8 mouse cellular contexts compared by ENCODE assay signal in the genomic region with DNA sequence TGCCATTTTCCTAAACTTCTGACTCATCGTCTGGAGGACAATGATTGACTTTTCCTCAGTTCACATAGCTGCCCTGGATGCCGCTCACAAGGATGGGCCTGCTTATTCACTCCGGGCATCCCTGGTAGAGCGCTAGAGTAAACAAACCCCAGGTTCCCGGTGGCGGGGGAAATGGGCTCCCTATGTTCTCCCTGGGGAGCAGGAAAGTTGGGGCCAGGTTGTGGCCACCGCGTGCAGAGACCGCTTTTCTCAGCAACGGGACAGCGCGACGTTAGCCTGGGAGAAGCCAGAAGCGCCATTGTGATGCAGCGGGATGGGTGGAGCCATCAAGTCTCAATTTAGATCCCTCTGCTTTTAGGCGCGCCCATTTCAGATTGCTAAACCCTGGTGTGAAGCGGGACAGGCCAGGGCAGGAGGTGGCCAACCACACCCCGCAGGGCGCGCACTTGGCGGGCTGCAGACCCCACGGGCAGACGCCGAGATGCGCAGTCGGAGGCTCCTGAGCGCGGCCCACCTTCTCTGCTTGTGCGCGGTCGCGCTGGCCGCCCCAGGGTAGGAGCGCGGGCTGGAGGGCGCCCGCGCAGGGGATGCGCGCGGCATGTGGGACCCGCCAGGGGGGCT. TPM values are rescaled to one million over a fixed set of nuclear protein-coding genes. Genes with fewer than 3 reads are reported as not detected.
A peak's percentile ranks its signal among the peaks of the same experiment; 100 is the strongest.
DNase-seq lines count a peak whose midpoint lies in the region; ATAC-seq and TF ChIP-seq lines count a peak whose summit lies in the region.

TSS of gene Cd109 (plus strand) at position 146 of the 621 bp plus-strand sequence.

- H3K4me1 ChIP-seq in forebrain, embryonic 10.5 days = peaks cover 17% of the 10 kb centered on the region
- H3K4me1 ChIP-seq in heart, postnatal 0 days (ENCODE audit: control insufficient read depth, insufficient read depth) = peaks cover 7% of the 10 kb centered on the region; the same call in 1 of the 2 replicates
- no peaks in the 10 kb centered on the region for H3K4me1 ChIP-seq in stomach, postnatal 0 days (replicated peaks; ENCODE audit: control insufficient read depth, insufficient read depth)

- peak within 1 kb of the TSS; percentile 75 for H3K4me3 ChIP-seq in forebrain, embryonic 10.5 days
- H3K4me3 ChIP-seq in heart, postnatal 0 days (ENCODE audit: low read depth, low read length) = peak within 1 kb of the TSS; percentile 64
- peak within 1 kb of the TSS; percentile 55 for H3K4me3 ChIP-seq in stomach, postnatal 0 days (ENCODE audit: low read depth, low read length)

- peak within 1 kb of the TSS; percentile 98 for H3K4me2 ChIP-seq in heart, postnatal 0 days (ENCODE audit: low read depth, low read length)
- peak within 1 kb of the TSS; percentile 82 for H3K4me2 ChIP-seq in stomach, postnatal 0 days (replicated peaks; ENCODE audit: low read depth)

- under 1% methylated on average over 43 of the region's 43 CpGs for WGBS in forebrain, embryonic 10.5 days
- 1% methylated on average over 43 of the region's 43 CpGs for WGBS in heart, postnatal 0 days
- 1% methylated on average over 42 of the region's 43 CpGs for WGBS in stomach, postnatal 0 days

- intact Hi-C loops in left cerebral cortex, postnatal 36 days (cut with DNase I) = no loop called here

- H3K27ac ChIP-seq in forebrain, embryonic 10.5 days = peak within 1 kb of the TSS; percentile 88
- peak within 1 kb of the TSS; percentile 27 for H3K27ac ChIP-seq in heart, postnatal 0 days (ENCODE audit: low read depth)
- peak within 1 kb of the TSS; percentile 86 for H3K27ac ChIP-seq in stomach, postnatal 0 days (replicated peaks)

- peak; percentile 56 for ATAC-seq in heart, postnatal 0 days (ENCODE audit: insufficient read depth, low read depth)
- peak; percentile 47; the same call in 1 of the 2 replicates for ATAC-seq in megakaryocyte-erythroid progenitor cell, adult 5-6 weeks (replicated peaks; ENCODE audit: low FRiP score, low TSS enrichment, poor library complexity, severe bottlenecking)
- ATAC-seq in stomach, postnatal 0 days (ENCODE audit: low FRiP score, low TSS enrichment) = peak; percentile 73

- peak within 1 kb of the TSS; percentile 51 for H3K9ac ChIP-seq in heart, postnatal 0 days (replicated peaks; ENCODE audit: low read depth, low read length)
- H3K9ac ChIP-seq in stomach, postnatal 0 days (ENCODE audit: low read length) = peak within 1 kb of the TSS; percentile 69

- no peaks in the 10 kb centered on the region for H3K36me3 ChIP-seq in forebrain, embryonic 10.5 days (replicated peaks)
- H3K36me3 ChIP-seq in heart, postnatal 0 days (replicated peaks; ENCODE audit: control insufficient read depth, insufficient read depth, low read length) = no peaks in the 10 kb centered on the region
- H3K36me3 ChIP-seq in stomach, postnatal 0 days (ENCODE audit: control insufficient read depth, insufficient read depth, low read length) = no peaks in the 10 kb centered on the region

- DNase-seq in adrenal gland, adult 18-20 months (ENCODE audit: low spot score in 2 of 2) = peak; percentile 17 to 22
- DNase-seq in adrenal gland, postnatal 4 days (ENCODE audit: low spot score in 2 of 2) = no peak
- DNase-seq in NIH3T3 (ENCODE audit: low read depth) = peak; percentile 77
- peak; percentile 72 for DNase-seq in forebrain, embryonic 10.5 days (ENCODE audit: extremely low spot score, low spot score)
- no peak for DNase-seq in heart, postnatal 0 days (ENCODE audit: low spot score)
- peak; percentile 21 to 25 for DNase-seq in left cerebral cortex, postnatal 36 days (ENCODE audit: low spot score in 2 of 2)
- DNase-seq in stomach, postnatal 0 days (ENCODE audit: low spot score) = peak; percentile 21

- H3K27me3 ChIP-seq in forebrain, embryonic 10.5 days (ENCODE audit: poor library complexity, severe bottlenecking) = peaks cover 34% of the 10 kb centered on the region
- H3K27me3 ChIP-seq in heart, postnatal 0 days (ENCODE audit: control insufficient read depth, insufficient read depth, low read length) = peaks cover 5% of the 10 kb centered on the region; the same call in 1 of the 2 replicates
- H3K27me3 ChIP-seq in stomach, postnatal 0 days (ENCODE audit: control insufficient read depth, insufficient read depth, low read length) = no peaks in the 10 kb centered on the region

- TF ChIP-seq CTCF in heart, postnatal 0 days (IDR thresholded peaks at IDR 0.05; ENCODE audit: low read depth) = no peak
- no peak for TF ChIP-seq CTCF in stomach, postnatal 0 days (IDR thresholded peaks at IDR 0.05; ENCODE audit: low read depth)

- no peaks in the 10 kb centered on the region for H3K9me3 ChIP-seq in forebrain, embryonic 10.5 days
- no peaks in the 10 kb centered on the region for H3K9me3 ChIP-seq in heart, postnatal 0 days (replicated peaks; ENCODE audit: control insufficient read depth, low read length)
- no peaks in the 10 kb centered on the region for H3K9me3 ChIP-seq in stomach, postnatal 0 days (ENCODE audit: control insufficient read depth, low read length)

- TF ChIP-seq EP300 in heart, postnatal 0 days (IDR thresholded peaks at IDR 0.05; ENCODE audit: low read depth) = no peak
- no peak for TF ChIP-seq EP300 in stomach, postnatal 0 days (optimal IDR thresholded peaks at IDR 0.05)

RNA-seq across cellular contexts. Expression of gene Cd109, which starts in this region (rescaled TPM):
- under 1 TPM; 0.07 to 0.19 TPM for total RNA-seq in adrenal gland, adult 18-20 months (2021)
- 1 to 10 TPM; 3.3 to 4.0 TPM for total RNA-seq in adrenal gland, postnatal 4 days (2021)
- 4.0 and 4.5 TPM in 2 replicates for polyA plus RNA-seq in forebrain, embryonic 10.5 days (2016; fragmentation: Nextera tagmentation; extraction: Ambion mirVana)
- total RNA-seq in heart, postnatal 0 days (2014; rRNA removed; ENCODE audit: low replicate concordance) = 6.5 TPM in 2 replicates
- 3.0 and 3.3 TPM in 2 replicates for polyA plus RNA-seq in heart, postnatal 0 days (2015; fragmentation: Nextera tagmentation; extraction: Ambion mirVana)
- under 1 TPM; 0.49 to 0.79 TPM for total RNA-seq in left cerebral cortex, postnatal 36 days (2021)
- total RNA-seq in megakaryocyte-erythroid progenitor cell, adult 5-6 weeks (2014; fragmentation: Nextera tagmentation) = not detected in 2 replicates
- total RNA-seq in megakaryocyte-erythroid progenitor cell, adult 5-6 weeks (2017) = not detected in 2 replicates
- 13.5 and 13.6 TPM in 2 replicates for polyA plus RNA-seq in stomach, postnatal 0 days (2015; fragmentation: Nextera tagmentation; extraction: Ambion mirVana)

Comparison
In these comparisons a context has a peak if more than half of its experiments do, and no peak if none do; other contexts are left out.
1. Peak in DNase-seq in adrenal gland, adult 18-20 months; RNA of the gene not detected or under 1 TPM.
2. Peak in DNase-seq in left cerebral cortex, postnatal 36 days; RNA of the gene not detected or under 1 TPM.
3. Peak in ATAC-seq in megakaryocyte-erythroid progenitor cell, adult 5-6 weeks; RNA of the gene not detected or under 1 TPM.
4. DNase-seq: peak in NIH3T3 (single experiment), forebrain, embryonic 10.5 days (single experiment) and stomach, postnatal 0 days (single experiment); none in adrenal gland, postnatal 4 days (0 of 2) and heart, postnatal 0 days (single experiment).
5. H3K27ac ChIP-seq: peak in every context shown above with its lines; median percentile 88 in forebrain, embryonic 10.5 days; 86 in stomach, postnatal 0 days; 27 in heart, postnatal 0 days.
6. Peak in every context shown above with its lines, with median percentiles within 50 percentile points of each other: H3K4me3 ChIP-seq and ATAC-seq.